ENCODE assay signal across 8 mouse cellular contexts in the genomic region with DNA sequence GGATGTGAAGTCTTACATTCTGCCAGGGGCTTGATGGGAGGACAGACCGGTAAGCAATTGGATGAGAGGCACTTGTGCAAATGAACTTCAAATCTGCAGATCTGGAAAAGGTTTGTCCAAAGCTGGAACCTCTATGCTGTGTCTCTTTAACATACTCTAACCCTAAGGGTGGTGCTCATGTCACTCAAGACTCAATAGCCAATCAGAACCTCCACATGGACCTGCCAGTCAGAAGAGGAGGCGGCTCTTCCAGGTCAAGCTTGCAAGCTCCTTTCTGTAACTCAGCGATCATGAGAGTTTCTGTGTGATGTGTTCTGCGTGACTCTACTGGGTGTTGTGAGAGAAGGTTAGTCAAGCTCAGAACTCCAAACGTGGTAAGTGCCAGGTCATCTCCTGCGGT. TPM values are rescaled to one million over a fixed set of nuclear protein-coding genes. Genes with fewer than 3 reads are reported as not detected.
DNase-seq lines count a peak whose midpoint lies in the region; ATAC-seq lines count a peak whose summit lies in the region.
"Not testable (repeated sequence)": the region's sequence is repeated elsewhere in the genome, so short reads cannot be mapped to it uniquely, and the experiment has no call there.

Gm14305 (plus strand) TSS at position 278 of the 400 bp plus-strand sequence.

- 0 out of 2 replicates have a peak within 1 kb of the TSS, but pooled peaks have one; percentile 18 for H3K9ac ChIP-seq in forebrain, embryonic 16.5 days (replicated peaks; ENCODE audit: low read depth, low read length)
- peak within 1 kb of the TSS; percentile 46 for H3K9ac ChIP-seq in kidney, embryonic 16.5 days (replicated peaks; ENCODE audit: low read length)

- not testable (repeated sequence) for H3K9me3 ChIP-seq in forebrain, embryonic 16.5 days (ENCODE audit: control insufficient read depth, low read length); kidney, embryonic 16.5 days (ENCODE audit: low read length)

- peak within 1 kb of the TSS; percentile 39 for H3K4me3 ChIP-seq in forebrain, embryonic 16.5 days (replicated peaks; ENCODE audit: low read length)
- H3K4me3 ChIP-seq in kidney, embryonic 16.5 days (ENCODE audit: low read length): peak within 1 kb of the TSS; percentile 49

- H3K4me1 ChIP-seq in forebrain, embryonic 16.5 days (replicated peaks; ENCODE audit: control insufficient read depth, insufficient read depth, low read length); kidney, embryonic 16.5 days (ENCODE audit: insufficient read depth, low read length): not testable (repeated sequence)

- WGBS in forebrain, embryonic 16.5 days: 0% methylated on average over 1 of the region's 6 CpGs
- WGBS in kidney, embryonic 16.5 days: 0% methylated on average over 1 of the region's 6 CpGs

- peak within 1 kb of the TSS; percentile 34 for H3K4me2 ChIP-seq in forebrain, embryonic 16.5 days (ENCODE audit: low read length)
- peak within 1 kb of the TSS; percentile 38; the same call in 1 of the 2 replicates for H3K4me2 ChIP-seq in kidney, embryonic 16.5 days (replicated peaks; ENCODE audit: low read depth, low read length)

- not testable (repeated sequence) for H3K27me3 ChIP-seq in forebrain, embryonic 16.5 days (replicated peaks; ENCODE audit: control insufficient read depth, insufficient read depth, low read length); kidney, embryonic 16.5 days (ENCODE audit: insufficient read depth, low read length)

- DNase-seq in cerebellum, adult 11-12 months: peak; percentile 48
- peak; percentile 30 to 35 for DNase-seq in heart, postnatal 10 days
- peak; percentile 11 to 15 for DNase-seq in left cerebral cortex, postnatal 36 days (ENCODE audit: low spot score in 2 of 2)
- DNase-seq in lung, postnatal 4 days: peak; percentile 6 to 19
- peak; percentile 8 for DNase-seq in right cerebral cortex, adult 18-20 months
- peak; percentile 1 for DNase-seq in urinary bladder, postnatal 14 days (ENCODE audit: low spot score)

- ATAC-seq in forebrain, embryonic 16.5 days; kidney, embryonic 16.5 days (ENCODE audit: low FRiP score, low TSS enrichment): not testable (repeated sequence)

- H3K36me3 ChIP-seq in forebrain, embryonic 16.5 days (ENCODE audit: control insufficient read depth, insufficient read depth); kidney, embryonic 16.5 days (ENCODE audit: insufficient read depth, low read length): not testable (repeated sequence)

- intact Hi-C loops in heart, postnatal 10 days (cut with DNase I); left cerebral cortex, postnatal 36 days (cut with DNase I): not testable (repeated sequence)

- not testable (repeated sequence) for H3K27ac ChIP-seq in forebrain, embryonic 16.5 days (ENCODE audit: low read length); kidney, embryonic 16.5 days (ENCODE audit: low read length)

RNA-seq across cellular contexts. Expression of gene Gm14305, which starts in this region (rescaled TPM):
- polyA plus RNA-seq in forebrain, embryonic 16.5 days (2015; fragmentation: Nextera tagmentation; extraction: Ambion mirVana): 36.7 and 40.6 TPM in 2 replicates
- total RNA-seq in heart, postnatal 10 days (2021): 1 to 10 TPM; 5.8 to 8.7 TPM
- 26.9 and 28.6 TPM in 2 replicates for polyA plus RNA-seq in kidney, embryonic 16.5 days (2015; fragmentation: Nextera tagmentation; extraction: Ambion mirVana)
- 10 to 100 TPM; 30.8 to 36.3 TPM for total RNA-seq in left cerebral cortex, postnatal 36 days (2021)
